Mouse (Mus musculus): ENCODE data around the gene Ltbr.
"Not testable (repeated sequence)": the region's sequence is repeated elsewhere in the genome, so short reads cannot be mapped to it uniquely, and the experiment has no call there.

Gene Ltbr

GRCm38 (mm10) chr6:125272228-125272785, 41.4 kb downstream of the Ltbr start:
- DNase-seq (ENCODE audit: low spot score in 2 of 2), result no peak

GRCm38 (mm10) chr6:125271455-125272227, 42.0 kb downstream of the Ltbr start:
- DNase-seq (ENCODE audit: low spot score in 2 of 2), result peak; percentile 96 to 97

GRCm38 (mm10) chr6:125268799-125269198, 44.9 kb downstream of the Ltbr start:
- DNase-seq (ENCODE audit: low spot score in 2 of 2), result no peak

DNA sequence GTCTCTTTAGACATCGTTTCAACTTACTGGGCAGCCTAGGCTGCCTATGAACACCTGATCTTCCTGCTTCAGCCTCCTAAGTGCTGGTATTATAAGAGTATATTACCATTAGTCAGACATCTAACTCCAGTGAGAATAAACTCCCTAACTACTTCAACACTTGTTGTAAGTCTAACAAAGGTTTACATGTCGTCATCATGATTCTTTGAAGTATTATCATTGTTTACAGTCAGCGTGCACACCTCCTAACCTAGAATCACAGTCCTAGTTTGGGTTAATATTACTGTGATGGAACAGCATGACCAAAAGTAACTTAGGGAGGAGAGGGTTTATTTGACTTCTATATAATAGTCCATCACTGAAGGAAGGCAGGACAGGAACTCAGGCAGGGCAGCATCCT, 46.2 kb downstream of the Ltbr start:
- DNase-seq (ENCODE audit: low spot score in 2 of 2), result no peak

GRCm38 (mm10) chr6:125266600-125266999, 47.1 kb downstream of the Ltbr start:
- DNase-seq (ENCODE audit: low spot score in 2 of 2), result not testable (repeated sequence)

DNA sequence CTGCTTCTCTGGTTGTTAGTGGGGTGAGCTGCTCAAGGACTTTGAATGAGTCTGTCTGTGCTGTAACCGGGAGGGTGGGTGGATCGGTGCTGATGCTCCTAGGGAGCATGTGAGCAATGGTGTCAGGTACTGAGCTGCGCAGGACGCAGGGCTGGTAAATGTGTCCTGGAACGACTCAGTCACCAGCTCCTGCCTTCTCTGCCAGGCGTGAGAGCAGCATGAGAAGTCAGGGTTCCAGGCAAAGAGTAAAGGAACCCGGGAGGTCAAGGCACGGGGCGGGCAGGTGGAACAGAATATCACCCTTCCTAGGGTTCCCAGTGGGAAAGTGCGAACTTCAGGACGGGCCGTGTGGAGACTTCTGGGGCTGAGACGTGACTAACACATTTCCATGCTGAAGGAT, 47.6 kb downstream of the Ltbr start:
- no peak for DNase-seq (ENCODE audit: low spot score in 2 of 2)

GRCm38 (mm10) chr6:125265239-125265638, 48.4 kb downstream of the Ltbr start:
- DNase-seq (ENCODE audit: low spot score in 2 of 2), result peak; percentile 51 to 64

- no peak for DNase-seq (ENCODE audit: low spot score in 2 of 2)
These were observed 49.5 kb downstream of the Ltbr start for GRCm38 (mm10) chr6:125264219-125264618.

DNA sequence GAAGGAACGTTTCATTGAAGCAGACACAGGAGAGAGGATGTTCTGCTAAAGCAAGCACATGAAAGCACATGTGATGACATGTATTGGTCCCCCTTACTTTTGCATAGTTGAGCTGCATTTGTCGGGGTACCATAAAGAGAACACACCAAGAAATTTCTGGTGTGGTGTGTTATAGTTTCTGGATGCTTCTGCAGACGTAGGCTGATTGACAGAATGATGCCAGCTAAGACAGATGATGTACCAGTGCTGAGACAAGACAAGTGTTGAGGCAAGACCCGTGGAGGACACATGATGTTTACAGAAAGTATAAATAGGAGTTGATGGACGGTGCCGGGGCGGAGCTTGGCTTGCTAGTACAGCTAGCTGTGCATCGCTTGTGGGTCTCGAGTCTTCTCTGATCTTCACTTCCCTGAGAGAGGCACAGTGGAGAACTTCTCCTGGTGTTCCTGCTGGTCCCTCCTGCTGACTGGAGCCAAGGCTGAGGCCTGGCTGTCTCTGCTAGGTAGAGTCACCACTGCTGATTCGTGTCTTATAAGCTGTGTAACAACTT, 53.6 kb downstream of the Ltbr start:
- DNase-seq (ENCODE audit: low spot score in 2 of 2), result no peak

All from right cerebral cortex, adult 2 months (tissue).